ENCODE assay signal across 9 mouse cellular contexts in genomic region chr10:14046935-14047334, GRCm38 (mm10).
DNase-seq lines count a peak whose midpoint lies in the region; ATAC-seq and TF ChIP-seq lines count a peak whose summit lies in the region.
"Had no signal": no experiment of that assay in that cellular context is flagged by ENCODE, and none has a peak within 500 bp of the region (broad histone marks: within the 10 kb centered on the region; RNA-seq: fewer than 3 reads in every experiment).

No protein-coding gene starts in this region.

- no peak overlapping the region for H3K4me3 ChIP-seq in liver, embryonic 12.5 days
- H3K4me3 ChIP-seq in stomach, postnatal 0 days (ENCODE audit: low read depth, low read length): no peak overlapping the region
- H3K4me3 ChIP-seq: limb, embryonic 15.5 days had no signal

- TF ChIP-seq EP300 in stomach, postnatal 0 days (optimal IDR thresholded peaks at IDR 0.05): no peak

- H3K27ac ChIP-seq in liver, embryonic 12.5 days: no peak overlapping the region
- no peak overlapping the region for H3K27ac ChIP-seq in stomach, postnatal 0 days (replicated peaks)
- H3K27ac ChIP-seq: limb, embryonic 15.5 days had no signal

- no peaks in the 10 kb centered on the region for H3K9me3 ChIP-seq in liver, embryonic 12.5 days (replicated peaks)
- no peaks in the 10 kb centered on the region for H3K9me3 ChIP-seq in stomach, postnatal 0 days (ENCODE audit: control insufficient read depth, low read length)
- H3K9me3 ChIP-seq: limb, embryonic 15.5 days had no signal

- peak; percentile 66 for TF ChIP-seq CTCF in stomach, postnatal 0 days (IDR thresholded peaks at IDR 0.05; ENCODE audit: low read depth)

- H3K4me1 ChIP-seq in liver, embryonic 12.5 days: peaks cover 18% of the 10 kb centered on the region; the same call in 1 of the 2 replicates
- peaks cover 9% of the 10 kb centered on the region; the same call in 1 of the 2 replicates for H3K4me1 ChIP-seq in stomach, postnatal 0 days (replicated peaks; ENCODE audit: control insufficient read depth, insufficient read depth)

- ATAC-seq in liver, embryonic 12.5 days: no peak
- no peak for ATAC-seq in stomach, postnatal 0 days (ENCODE audit: low FRiP score, low TSS enrichment)

- no peaks in the 10 kb centered on the region for H3K36me3 ChIP-seq in liver, embryonic 12.5 days
- no peaks in the 10 kb centered on the region for H3K36me3 ChIP-seq in stomach, postnatal 0 days (ENCODE audit: control insufficient read depth, insufficient read depth, low read length)
- H3K36me3 ChIP-seq: limb, embryonic 15.5 days had no signal

- no peak overlapping the region for H3K4me2 ChIP-seq in liver, embryonic 12.5 days
- H3K4me2 ChIP-seq in stomach, postnatal 0 days (replicated peaks; ENCODE audit: low read depth): no peak overlapping the region
- H3K4me2 ChIP-seq: limb, embryonic 15.5 days had no signal

- peak; percentile 40 for DNase-seq in embryo, embryonic 10 days (ENCODE audit: low spot score)
- DNase-seq in embryo, embryonic 10.5 days (ENCODE audit: low spot score): no peak
- DNase-seq in liver (peak; percentile 37), ZHBTc4 (ENCODE audit: low read depth, low spot score) (peak; percentile 58)
- peak; percentile 33 for DNase-seq in stomach, postnatal 0 days (ENCODE audit: low spot score)
- no peak for DNase-seq in right cerebral cortex, postnatal 25 days
- DNase-seq in yolk sac, embryonic 10.5 days (ENCODE audit: low spot score): no peak

- WGBS in liver, embryonic 12.5 days (ENCODE audit: insufficient replicate concordance): 47% methylated on average over 2 of the region's 2 CpGs
- WGBS in stomach, postnatal 0 days: 74% methylated on average over 2 of the region's 2 CpGs

- H3K27me3 ChIP-seq in liver, embryonic 12.5 days (replicated peaks): peaks cover 3% of the 10 kb centered on the region; the same call in 1 of the 2 replicates
- H3K27me3 ChIP-seq in stomach, postnatal 0 days (ENCODE audit: control insufficient read depth, insufficient read depth, low read length): no peaks in the 10 kb centered on the region
- H3K27me3 ChIP-seq: limb, embryonic 15.5 days had no signal

- no peak overlapping the region for H3K9ac ChIP-seq in liver, embryonic 12.5 days
- no peak overlapping the region for H3K9ac ChIP-seq in stomach, postnatal 0 days (ENCODE audit: low read length)
- H3K9ac ChIP-seq: limb, embryonic 15.5 days had no signal

Comparison
In these comparisons a context has a peak if more than half of its experiments do, and no peak if none do; other contexts are left out.
1. DNase-seq: peak in embryo, embryonic 10 days (single experiment), liver (single experiment), ZHBTc4 (single experiment) and stomach, postnatal 0 days (single experiment); none in embryo, embryonic 10.5 days (single experiment), right cerebral cortex, postnatal 25 days (single experiment) and yolk sac, embryonic 10.5 days (single experiment).